Mouse (Mus musculus): ENCODE measurements at regions not wholly inside any gene's neighbourhood (a gene's known extent, or its start where the extent isn't known, plus 50 kb on each side); places are given as distances from the start of the nearest gene placed in this dataset.
"Not testable (repeated sequence)": the region's sequence is repeated elsewhere in the genome, so short reads cannot be mapped to it uniquely, and the experiment has no call there.

GRCm38 (mm10) chr5:97330074-97330473, 62.1 kb downstream of the Naa11 start:
- no peak for ATAC-seq (replicated peaks; ENCODE audit: insufficient number of reproducible peaks, low FRiP score, low TSS enrichment, poor library complexity, severe bottlenecking)

GRCm38 (mm10) chr5:97325831-97326230, 66.3 kb downstream of the Naa11 start:
- ATAC-seq (replicated peaks; ENCODE audit: insufficient number of reproducible peaks, low FRiP score, low TSS enrichment, poor library complexity, severe bottlenecking), result no peak

GRCm38 (mm10) chr5:97323873-97324272, 68.3 kb downstream of the Naa11 start:
- ATAC-seq (replicated peaks; ENCODE audit: insufficient number of reproducible peaks, low FRiP score, low TSS enrichment, poor library complexity, severe bottlenecking), result no peak

GRCm38 (mm10) chr5:97319816-97320487, 72.2 kb downstream of the Naa11 start:
- peak; percentile 53; the same call in 1 of the 2 replicates for ATAC-seq (replicated peaks; ENCODE audit: insufficient number of reproducible peaks, low FRiP score, low TSS enrichment, poor library complexity, severe bottlenecking)

DNA sequence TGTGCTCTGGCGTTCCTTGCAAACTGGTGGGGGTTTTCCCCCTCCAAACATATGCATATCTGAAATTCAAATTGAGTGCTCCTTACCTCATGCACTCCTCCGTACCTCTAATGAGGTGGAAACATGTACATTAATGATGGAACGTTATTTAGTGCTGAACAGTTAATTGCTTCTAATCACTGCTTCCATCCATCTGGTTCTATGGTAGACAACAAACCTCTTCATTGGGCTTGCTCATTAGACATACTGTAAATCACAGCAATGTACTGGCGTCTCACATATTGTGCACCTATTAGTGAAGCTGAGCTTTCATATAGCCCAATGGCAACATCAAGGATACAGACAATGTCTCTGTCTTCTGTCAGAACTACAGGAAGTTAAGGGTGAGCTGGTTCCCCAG, 85.3 kb downstream of the Naa11 start:
- no peak for ATAC-seq (replicated peaks; ENCODE audit: insufficient number of reproducible peaks, low FRiP score, low TSS enrichment, poor library complexity, severe bottlenecking)

- ATAC-seq (replicated peaks; ENCODE audit: insufficient number of reproducible peaks, low FRiP score, low TSS enrichment, poor library complexity, severe bottlenecking), result no peak
These were observed 87.3 kb downstream of the Naa11 start for GRCm38 (mm10) chr5:97304921-97305320.

- ATAC-seq (replicated peaks; ENCODE audit: insufficient number of reproducible peaks, low FRiP score, low TSS enrichment, poor library complexity, severe bottlenecking), result no peak
These were observed 90.6 kb downstream of the Naa11 start for GRCm38 (mm10) chr5:97301621-97302020.

GRCm38 (mm10) chr5:97300861-97301260, 91.3 kb downstream of the Naa11 start:
- no peak for ATAC-seq (replicated peaks; ENCODE audit: insufficient number of reproducible peaks, low FRiP score, low TSS enrichment, poor library complexity, severe bottlenecking)

- ATAC-seq (replicated peaks; ENCODE audit: insufficient number of reproducible peaks, low FRiP score, low TSS enrichment, poor library complexity, severe bottlenecking), result no peak
These were observed 91.9 kb downstream of the Naa11 start for GRCm38 (mm10) chr5:97300114-97300840.

GRCm38 (mm10) chr5:97299631-97300030, 92.5 kb downstream of the Naa11 start:
- no peak for ATAC-seq (replicated peaks; ENCODE audit: insufficient number of reproducible peaks, low FRiP score, low TSS enrichment, poor library complexity, severe bottlenecking)

- ATAC-seq (replicated peaks; ENCODE audit: insufficient number of reproducible peaks, low FRiP score, low TSS enrichment, poor library complexity, severe bottlenecking), result no peak
These were observed 96.0 kb downstream of the Naa11 start for GRCm38 (mm10) chr5:97296213-97296612.

GRCm38 (mm10) chr5:97290166-97290681, 102.0 kb downstream of the Naa11 start:
- no peak for ATAC-seq (replicated peaks; ENCODE audit: insufficient number of reproducible peaks, low FRiP score, low TSS enrichment, poor library complexity, severe bottlenecking)

- no peak for ATAC-seq (replicated peaks; ENCODE audit: insufficient number of reproducible peaks, low FRiP score, low TSS enrichment, poor library complexity, severe bottlenecking)
These were observed 102.6 kb downstream of the Naa11 start for GRCm38 (mm10) chr5:97289401-97290165.

- no peak for ATAC-seq (replicated peaks; ENCODE audit: insufficient number of reproducible peaks, low FRiP score, low TSS enrichment, poor library complexity, severe bottlenecking)
These were observed 112.7 kb downstream of the Naa11 start for GRCm38 (mm10) chr5:97279455-97279854.

- ATAC-seq (replicated peaks; ENCODE audit: insufficient number of reproducible peaks, low FRiP score, low TSS enrichment, poor library complexity, severe bottlenecking), result no peak
These were observed 114.2 kb downstream of the Naa11 start for GRCm38 (mm10) chr5:97277795-97278572.

DNA sequence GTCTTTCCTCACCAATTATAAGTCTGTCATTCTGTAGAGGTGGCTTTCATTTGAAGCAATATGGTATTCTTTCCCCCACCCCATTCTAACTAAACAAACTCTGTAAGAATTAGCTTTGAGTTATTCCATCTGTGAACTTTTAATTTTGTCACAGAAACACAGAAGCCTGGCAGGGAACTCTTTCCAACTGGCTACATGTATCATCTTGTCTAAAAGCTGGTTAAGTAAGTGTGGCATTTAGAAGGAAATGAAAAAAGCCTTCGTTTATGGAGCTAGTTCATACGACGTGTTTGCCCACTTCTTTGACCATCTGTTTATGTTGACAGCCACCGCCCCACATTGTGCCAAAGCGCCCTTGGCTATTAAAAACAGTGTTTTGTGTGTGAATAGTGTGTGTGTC, 115.5 kb downstream of the Naa11 start:
- ATAC-seq (replicated peaks; ENCODE audit: insufficient number of reproducible peaks, low FRiP score, low TSS enrichment, poor library complexity, severe bottlenecking), result no peak

- ATAC-seq (replicated peaks; ENCODE audit: insufficient number of reproducible peaks, low FRiP score, low TSS enrichment, poor library complexity, severe bottlenecking), result not testable (repeated sequence)
These were observed 127.5 kb downstream of the Naa11 start for GRCm38 (mm10) chr5:97264666-97265065.

- no peak for ATAC-seq (replicated peaks; ENCODE audit: insufficient number of reproducible peaks, low FRiP score, low TSS enrichment, poor library complexity, severe bottlenecking)
These were observed 135.1 kb downstream of the Naa11 start for GRCm38 (mm10) chr5:97257106-97257505.
